Mouse (Mus musculus): ENCODE measurements at regions not wholly inside any gene's neighbourhood (a gene's known extent, or its start where the extent isn't known, plus 50 kb on each side); places are given as distances from the start of the nearest gene placed in this dataset.

GRCm38 (mm10) chr13:94619511-94619910 is 169.2 kb upstream of the Tbca start:
- H3K4me3 ChIP-seq = no peak overlapping the region
- no peak overlapping the region for H3K27ac ChIP-seq
- no peaks in the 10 kb centered on the region for H3K27me3 ChIP-seq (replicated peaks)
- no peak for ATAC-seq
- H3K4me1 ChIP-seq = no peaks in the 10 kb centered on the region
- H3K36me3 ChIP-seq = no peaks in the 10 kb centered on the region
- H3K9ac ChIP-seq = no peak overlapping the region
- H3K9me3 ChIP-seq (replicated peaks) = no peaks in the 10 kb centered on the region
- 52% methylated on average over 4 of the region's 4 CpGs for WGBS (ENCODE audit: insufficient replicate concordance)
- no peak overlapping the region for H3K4me2 ChIP-seq

GRCm38 (mm10) chr13:94630055-94630454 is 158.7 kb upstream of the Tbca start:
- WGBS (ENCODE audit: insufficient replicate concordance) = 70% methylated on average over 1 of the region's 1 CpGs
- no peaks in the 10 kb centered on the region for H3K9me3 ChIP-seq (replicated peaks)
- no peak overlapping the region for H3K4me2 ChIP-seq
- no peaks in the 10 kb centered on the region for H3K4me1 ChIP-seq
- H3K9ac ChIP-seq = no peak overlapping the region
- H3K4me3 ChIP-seq = no peak overlapping the region
- no peak overlapping the region for H3K27ac ChIP-seq
- no peaks in the 10 kb centered on the region for H3K36me3 ChIP-seq
- no peak for ATAC-seq
- H3K27me3 ChIP-seq (replicated peaks) = peaks cover 5% of the 10 kb centered on the region; the same call in 1 of the 2 replicates

GRCm38 (mm10) chr13:94630685-94631084 is 158.0 kb upstream of the Tbca start:
- 73% methylated on average over 6 of the region's 6 CpGs for WGBS (ENCODE audit: insufficient replicate concordance)
- Histone ChIP-seq H3K27ac (no peak overlapping the region), H3K4me1 (no peaks in the 10 kb centered on the region), H3K9me3 (replicated peaks) (no peaks in the 10 kb centered on the region), H3K9ac (no peak overlapping the region), H3K36me3 (no peaks in the 10 kb centered on the region), H3K27me3 (replicated peaks) (peaks cover 5% of the 10 kb centered on the region; the same call in 1 of the 2 replicates), H3K4me3 (no peak overlapping the region), H3K4me2 (no peak overlapping the region)
- no peak for ATAC-seq

- 32% methylated on average over 5 of the region's 5 CpGs for WGBS (ENCODE audit: insufficient replicate concordance)
Observed at GRCm38 (mm10) chr13:94632730-94633129, 156.0 kb upstream of the Tbca start.

GRCm38 (mm10) chr13:94640336-94640735 is 148.4 kb upstream of the Tbca start:
- WGBS (ENCODE audit: insufficient replicate concordance) = 47% methylated on average over 5 of the region's 5 CpGs
- H3K4me1 ChIP-seq = no peaks in the 10 kb centered on the region
- no peak overlapping the region for H3K9ac ChIP-seq
- ATAC-seq = no peak
- no peaks in the 10 kb centered on the region for H3K36me3 ChIP-seq
- H3K9me3 ChIP-seq (replicated peaks) = no peaks in the 10 kb centered on the region
- H3K4me3 ChIP-seq = no peak overlapping the region
- no peak overlapping the region for H3K4me2 ChIP-seq
- peaks cover 11% of the 10 kb centered on the region; the same call in 1 of the 2 replicates for H3K27me3 ChIP-seq (replicated peaks)
- no peak overlapping the region for H3K27ac ChIP-seq

More at GRCm38 (mm10) chr13:94632730-94633129, 156.0 kb upstream of the Tbca start:
- Histone ChIP-seq H3K9ac (no peak overlapping the region), H3K27me3 (replicated peaks) (no peaks in the 10 kb centered on the region; the same call in 1 of the 2 replicates), H3K4me3 (no peak overlapping the region), H3K4me1 (no peaks in the 10 kb centered on the region), H3K27ac (no peak overlapping the region), H3K36me3 (no peaks in the 10 kb centered on the region), H3K9me3 (replicated peaks) (no peaks in the 10 kb centered on the region), H3K4me2 (no peak overlapping the region)
- no peak for ATAC-seq

- Histone ChIP-seq H3K4me3 (no peak overlapping the region), H3K4me1 (no peaks in the 10 kb centered on the region), H3K36me3 (no peaks in the 10 kb centered on the region), H3K27ac (no peak overlapping the region), H3K27me3 (replicated peaks) (peaks cover 11% of the 10 kb centered on the region; the same call in 1 of the 2 replicates), H3K9me3 (replicated peaks) (no peaks in the 10 kb centered on the region), H3K4me2 (no peak overlapping the region), H3K9ac (no peak overlapping the region)
- ATAC-seq = no peak
- WGBS (ENCODE audit: insufficient replicate concordance) = 59% methylated on average over 19 of the region's 19 CpGs
Observed at GRCm38 (mm10) chr13:94645241-94646206, 143.2 kb upstream of the Tbca start.

- H3K4me1 ChIP-seq = no peaks in the 10 kb centered on the region
- H3K4me2 ChIP-seq = no peak overlapping the region
- H3K4me3 ChIP-seq = no peak overlapping the region
- H3K27me3 ChIP-seq (replicated peaks) = peaks cover 11% of the 10 kb centered on the region; the same call in 1 of the 2 replicates
- H3K36me3 ChIP-seq = no peaks in the 10 kb centered on the region
- WGBS (ENCODE audit: insufficient replicate concordance) = 43% methylated on average over 2 of the region's 2 CpGs
- no peak for ATAC-seq
- H3K27ac ChIP-seq = no peak overlapping the region
- no peak overlapping the region for H3K9ac ChIP-seq
- no peaks in the 10 kb centered on the region for H3K9me3 ChIP-seq (replicated peaks)
Observed at GRCm38 (mm10) chr13:94646326-94646725, 142.4 kb upstream of the Tbca start.

GRCm38 (mm10) chr13:94646781-94647555 is 141.7 kb upstream of the Tbca start:
- H3K4me2 ChIP-seq = no peak overlapping the region
- peaks cover 11% of the 10 kb centered on the region; the same call in 1 of the 2 replicates for H3K27me3 ChIP-seq (replicated peaks)
- H3K4me1 ChIP-seq = no peaks in the 10 kb centered on the region
- no peaks in the 10 kb centered on the region for H3K9me3 ChIP-seq (replicated peaks)
- no peak overlapping the region for H3K9ac ChIP-seq
- WGBS (ENCODE audit: insufficient replicate concordance) = 41% methylated on average over 12 of the region's 12 CpGs
- H3K27ac ChIP-seq = no peak overlapping the region
- no peak overlapping the region for H3K4me3 ChIP-seq
- no peaks in the 10 kb centered on the region for H3K36me3 ChIP-seq
- ATAC-seq = no peak

- ATAC-seq = no peak
- Histone ChIP-seq H3K27me3 (replicated peaks) (peaks cover 11% of the 10 kb centered on the region; the same call in 1 of the 2 replicates), H3K4me1 (no peaks in the 10 kb centered on the region), H3K4me2 (no peak overlapping the region), H3K9ac (no peak overlapping the region), H3K36me3 (no peaks in the 10 kb centered on the region), H3K9me3 (replicated peaks) (no peaks in the 10 kb centered on the region), H3K4me3 (no peak overlapping the region), H3K27ac (no peak overlapping the region)
- 52% methylated on average over 5 of the region's 5 CpGs for WGBS (ENCODE audit: insufficient replicate concordance)
Observed at GRCm38 (mm10) chr13:94647566-94647965, 141.1 kb upstream of the Tbca start.

GRCm38 (mm10) chr13:94650951-94651350 is 137.8 kb upstream of the Tbca start:
- H3K4me1 ChIP-seq = no peaks in the 10 kb centered on the region
- no peaks in the 10 kb centered on the region; the same call in 1 of the 2 replicates for H3K27me3 ChIP-seq (replicated peaks)
- no peak overlapping the region for H3K4me3 ChIP-seq
- H3K36me3 ChIP-seq = no peaks in the 10 kb centered on the region
- H3K4me2 ChIP-seq = no peak overlapping the region
- no peak overlapping the region for H3K27ac ChIP-seq
- H3K9me3 ChIP-seq (replicated peaks) = no peaks in the 10 kb centered on the region
- 63% methylated on average over 7 of the region's 7 CpGs for WGBS (ENCODE audit: insufficient replicate concordance)
- no peak overlapping the region for H3K9ac ChIP-seq
- no peak for ATAC-seq

GRCm38 (mm10) chr13:94667604-94668003 is 121.1 kb upstream of the Tbca start:
- H3K27ac ChIP-seq = no peak overlapping the region
- H3K4me1 ChIP-seq = no peaks in the 10 kb centered on the region
- H3K9me3 ChIP-seq (replicated peaks) = no peaks in the 10 kb centered on the region
- H3K4me3 ChIP-seq = no peak overlapping the region
- peaks cover 15% of the 10 kb centered on the region; the same call in 1 of the 2 replicates for H3K27me3 ChIP-seq (replicated peaks)
- no peak overlapping the region for H3K9ac ChIP-seq
- no peak for ATAC-seq
- no peaks in the 10 kb centered on the region for H3K36me3 ChIP-seq
- no peak overlapping the region for H3K4me2 ChIP-seq
- WGBS (ENCODE audit: insufficient replicate concordance) = 61% methylated on average over 9 of the region's 9 CpGs

- Histone ChIP-seq H3K4me3 (no peak overlapping the region), H3K9me3 (replicated peaks) (no peaks in the 10 kb centered on the region), H3K4me1 (no peaks in the 10 kb centered on the region), H3K36me3 (no peaks in the 10 kb centered on the region), H3K27me3 (replicated peaks) (peaks cover 18% of the 10 kb centered on the region; the same call in 1 of the 2 replicates), H3K9ac (no peak overlapping the region), H3K4me2 (no peak overlapping the region), H3K27ac (no peak overlapping the region)
- no peak for ATAC-seq
- WGBS (ENCODE audit: insufficient replicate concordance) = 56% methylated on average over 5 of the region's 5 CpGs
Observed at GRCm38 (mm10) chr13:94668276-94668675, 120.4 kb upstream of the Tbca start.

Data from liver, embryonic 12.5 days (tissue).